Mouse (Mus musculus) liver, embryonic 14.5 days (tissue): ENCODE measurements around the gene Gm5294. TPM values are rescaled to one million over a fixed set of nuclear protein-coding genes. Genes with fewer than 3 reads are reported as not detected.
A peak's percentile ranks its signal among the peaks of the same experiment; 100 is the strongest.

Source experiments
- ATAC-seq: fragments of 200-750 bp; cut with Nextera tagmentation; 2 replicates; pipeline ENCODE4 v1.8.0; 2017; ENCODE audit warnings: moderate number of reproducible peaks, mild to moderate bottlenecking, moderate library complexity; ENCODE audit not compliant: insufficient read depth
- DNase-seq, 3 experiments: peaks; one replicate each; pipeline ENCODE4 v3.0.0-alpha.2; 2012 to 2013; ENCODE audit warnings: low read depth in 3 of 3, low spot score in 3 of 3
- H3K27ac ChIP-seq: fragments of 300-500 bp; sonication (generic); 2 replicates; pipeline ENCODE4 v1.5.1; 2014; ENCODE audit warnings: moderate library complexity, mild to moderate bottlenecking, control low read depth, inconsistent platforms
- H3K27me3 ChIP-seq: fragments of 300-500 bp; sonication (generic); 2 replicates; pipeline ENCODE4 v1.6.1; 2014; ENCODE audit warnings: mild to moderate bottlenecking, low read length, moderate library complexity; ENCODE audit not compliant: control insufficient read depth, insufficient read depth
- H3K36me3 ChIP-seq: fragments of 300-500 bp; sonication (generic); replicated peaks from 2 replicates; pipeline ENCODE4 v1.6.1; 2014; ENCODE audit warnings: low read depth; ENCODE audit not compliant: control insufficient read depth, insufficient read depth
- H3K4me1 ChIP-seq, 2 experiments: fragments of 200-500 bp in 1 of 2; fragments of 300-500 bp in 1 of 2; sonication (generic) in 1 of 2; replicated peaks; 2 replicates each; pipeline ENCODE4 v1.6.1; 2012 to 2014; ENCODE audit warnings: antibody characterized with exemption in 1 of 2, inconsistent platforms in 1 of 2, low read length in 1 of 2; ENCODE audit not compliant: control insufficient read depth in 2 of 2, insufficient read depth in 2 of 2
- H3K4me2 ChIP-seq: fragments of 300-500 bp; sonication (generic); 2 replicates; pipeline ENCODE4 v1.6.1; 2014; ENCODE audit warnings: low read depth, mild to moderate bottlenecking, control low read depth, moderate library complexity
- H3K4me3 ChIP-seq, 2 experiments: fragments of 200-500 bp in 1 of 2; fragments of 300-500 bp in 1 of 2; sonication (generic) in 1 of 2; 2 replicates each; pipeline ENCODE4 v1.5.1; 2012 to 2014; ENCODE audit warnings: low read depth in 2 of 2, low read length in 2 of 2, mild to moderate bottlenecking in 2 of 2, control low read depth in 1 of 2, inconsistent platforms in 1 of 2, moderate library complexity in 1 of 2; ENCODE audit not compliant: insufficient read depth in 1 of 2
- H3K9ac ChIP-seq: fragments of 300-500 bp; sonication (generic); replicated peaks from 2 replicates; pipeline ENCODE4 v1.6.1; 2014; ENCODE audit warnings: mild to moderate bottlenecking, control low read depth, moderate library complexity
- H3K9me3 ChIP-seq: fragments of 300-500 bp; sonication (generic); 2 replicates; pipeline ENCODE4 v1.6.1; 2016; ENCODE audit warnings: low read length, mixed read lengths; ENCODE audit not compliant: control insufficient read depth
- CTCF ChIP-seq: IDR thresholded peaks from 2 replicates; pipeline ENCODE4 v1.5.1; 2016; ENCODE audit warnings: antibody characterized with exemption, low read depth, control low read depth
- EP300 ChIP-seq: IDR thresholded peaks from 2 replicates; pipeline ENCODE4 v1.6.1; 2016; ENCODE audit warnings: antibody characterized with exemption, low read depth
- WGBS: fragments of 180-500 bp; shearing (Covaris S2); extraction: QIAGEN DNeasy Blood & Tissue Kit; methylation state at CpG from one replicate; pipeline ENCODE4 v1.1.7; 2014; ENCODE audit not compliant: insufficient replicate concordance; 5-methylcytosine and 5-hydroxymethylcytosine counted together
- polyA plus RNA-seq, 2 experiments: library from polyadenylated mRNA; depleted of rRNA in 1 of 2; stranded (reverse) in 1 of 2; unstranded in 1 of 2; fragments of >200 nt; fragmentation: Nextera tagmentation in 1 of 2; extraction: Ambion mirVana in 1 of 2; gene quantifications; 2 replicates each; pipeline versions ENCODE4 v1.2.1 to v1.2.3; 2012 to 2014

Gene Gm5294
- polyA plus RNA-seq (2012; rRNA removed) (not detected in 2 replicates), polyA plus RNA-seq (2014; fragmentation: Nextera tagmentation; extraction: Ambion mirVana) (not detected in 2 replicates)

GRCm38 (mm10) chr5:138819780-138820179 lies at the start of gene Gm5294:
Gene Gm5294, plus strand, starts transcription at chr5:138820080.
- Histone ChIP-seq H3K4me3 (no peak within 1 kb of the TSS), H3K9ac (no peak within 1 kb of the TSS), H3K9me3 (no peaks in the 10 kb centered on the region), H3K27me3 (peaks cover 30% of the 10 kb centered on the region), H3K27ac (no peak within 1 kb of the TSS), H3K4me2 (peak within 1 kb of the TSS; percentile 36), H3K4me1 (no peaks in the 10 kb centered on the region), H3K36me3 (no peaks in the 10 kb centered on the region)
- DNase-seq (no peak), ATAC-seq (no peak)
- WGBS, result 15% methylated on average over 21 of the region's 21 CpGs
- TF ChIP-seq EP300 (no peak), CTCF (no peak)

- Histone ChIP-seq H3K4me1 (peaks cover 0 to 5% of the 10 kb centered on the region in 2 experiments; a peak in 1 of 4 replicates), H3K9ac (no peak overlapping the region), H3K36me3 (no peaks in the 10 kb centered on the region), H3K27me3 (no peaks in the 10 kb centered on the region), H3K4me3 (no peak overlapping the region), H3K4me2 (no peak overlapping the region), H3K9me3 (no peaks in the 10 kb centered on the region), H3K27ac (no peak overlapping the region)
- DNase-seq, result no peak
- 73% methylated on average over 5 of the region's 5 CpGs for WGBS
- no peak for ATAC-seq
- TF ChIP-seq CTCF (no peak), EP300 (no peak)
These were observed 44.8 kb upstream of the Gm5294 start for GRCm38 (mm10) chr5:138775096-138775495.

GRCm38 (mm10) chr5:138776346-138776745 lies 43.5 kb upstream of the Gm5294 start:
- Histone ChIP-seq H3K27ac (no peak overlapping the region), H3K9ac (no peak overlapping the region), H3K4me1 (peaks cover 0 to 5% of the 10 kb centered on the region in 2 experiments; a peak in 1 of 4 replicates), H3K4me3 (no peak overlapping the region), H3K9me3 (no peaks in the 10 kb centered on the region), H3K27me3 (no peaks in the 10 kb centered on the region), H3K36me3 (no peaks in the 10 kb centered on the region), H3K4me2 (no peak overlapping the region)
- no peak for DNase-seq
- 0 out of 2 replicates have a peak, but pooled peaks have one; percentile 8 for ATAC-seq
- TF ChIP-seq EP300 (no peak), CTCF (no peak)
- 42% methylated on average over 1 of the region's 1 CpGs for WGBS

- Histone ChIP-seq H3K9ac (no peak overlapping the region), H3K4me3 (no peak overlapping the region), H3K27me3 (no peaks in the 10 kb centered on the region), H3K27ac (no peak overlapping the region), H3K4me1 (peaks cover 0 to 5% of the 10 kb centered on the region in 2 experiments; a peak in 1 of 4 replicates), H3K36me3 (no peaks in the 10 kb centered on the region), H3K9me3 (no peaks in the 10 kb centered on the region), H3K4me2 (no peak overlapping the region)
- 50% methylated on average over 9 of the region's 9 CpGs for WGBS
- ATAC-seq (no peak), DNase-seq (no peak)
- TF ChIP-seq EP300 (no peak), CTCF (no peak)
These were observed 41.0 kb upstream of the Gm5294 start for GRCm38 (mm10) chr5:138778731-138779463.

GRCm38 (mm10) chr5:138779655-138780054 lies 40.2 kb upstream of the Gm5294 start:
- H3K4me2 ChIP-seq, result no peak overlapping the region
- peaks cover 0 to 5% of the 10 kb centered on the region in 2 experiments; a peak in 1 of 4 replicates for H3K4me1 ChIP-seq
- no peak for DNase-seq
- no peaks in the 10 kb centered on the region for H3K9me3 ChIP-seq
- TF ChIP-seq CTCF, result no peak
- no peak for TF ChIP-seq EP300
- no peaks in the 10 kb centered on the region for H3K36me3 ChIP-seq
- WGBS, result 42% methylated on average over 3 of the region's 3 CpGs
- H3K27me3 ChIP-seq, result no peaks in the 10 kb centered on the region
- no peak overlapping the region for H3K4me3 ChIP-seq
- no peak overlapping the region for H3K9ac ChIP-seq
- ATAC-seq, result no peak
- H3K27ac ChIP-seq, result no peak overlapping the region
